Mouse (Mus musculus): ENCODE data around the gene Gm7544.

The Gm7544 gene

GRCm38 (mm10) chr1:82924650-82925049 is 31.2 kb downstream of the Gm7544 start, which contains the start of gene A030014E15Rik:
A030014E15Rik (plus strand) TSS chr1:82924917.
- DNase-seq (ENCODE audit: low read depth, low spot score): no peak

DNA sequence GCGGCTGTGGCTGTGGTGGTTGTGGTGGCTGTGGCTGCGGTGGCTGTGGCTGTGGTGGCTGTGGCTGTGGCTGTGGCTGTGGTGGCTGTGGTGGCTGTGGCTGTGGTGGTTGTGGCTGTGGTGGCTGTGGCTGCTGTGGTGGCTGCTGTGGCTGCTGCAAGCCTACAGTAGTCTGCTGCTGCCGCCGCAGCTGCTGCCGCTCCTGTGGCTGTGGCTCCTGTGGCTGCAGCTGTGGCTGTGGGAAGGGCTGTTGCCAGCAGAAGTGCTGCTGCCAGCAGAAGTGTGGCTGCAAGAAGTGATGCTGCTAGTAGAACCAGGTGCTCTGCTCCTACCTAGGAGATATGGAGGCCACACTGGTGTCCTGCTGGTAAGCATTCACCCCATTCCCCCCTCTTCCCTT is 42.4 kb downstream of the Gm7544 start:
- peak; percentile 33 for DNase-seq (ENCODE audit: low read depth, low spot score)

DNA sequence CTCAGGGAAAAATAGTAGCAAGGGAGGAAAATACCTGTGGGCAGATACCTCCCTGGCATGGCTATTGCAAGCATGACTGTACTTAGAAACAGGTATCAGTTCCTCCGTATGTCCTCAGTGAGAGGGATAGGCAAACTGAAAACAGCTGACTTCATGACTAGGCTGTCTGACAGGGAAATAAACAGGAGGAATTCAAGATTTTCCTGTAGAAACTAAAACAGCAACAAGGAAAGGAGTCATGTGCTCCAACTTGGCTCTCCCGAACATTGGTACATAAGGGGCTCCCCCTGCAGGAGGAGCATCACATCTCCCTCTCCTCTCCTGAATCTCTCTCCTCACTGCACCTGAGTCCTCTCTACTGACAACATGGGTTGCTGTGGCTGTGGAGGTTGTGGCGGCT is 42.8 kb downstream of the Gm7544 start, which contains the start of gene A030005L19Rik:
A030005L19Rik (plus strand) TSS at position 301 of the 400 bp plus-strand sequence.
- DNase-seq (ENCODE audit: low read depth, low spot score): peak; percentile 22

DNA sequence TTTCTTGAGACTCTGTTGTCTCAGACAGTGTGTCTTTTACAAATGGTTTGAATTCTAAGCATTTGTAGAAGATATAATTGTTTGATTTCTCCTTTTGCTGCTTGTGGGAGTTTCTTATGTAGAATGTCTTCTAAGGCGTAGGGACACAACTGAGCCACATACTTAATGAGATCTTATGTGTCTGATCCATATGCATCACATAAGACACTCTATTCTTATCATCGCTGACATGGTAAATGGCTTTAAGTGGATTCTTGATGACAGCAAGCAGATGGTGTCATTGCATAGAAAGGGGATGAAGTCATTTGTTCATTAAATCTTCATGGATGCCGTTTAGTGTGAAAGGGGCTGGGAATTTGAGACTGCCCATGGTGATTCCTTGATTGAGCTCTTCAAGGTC is 49.9 kb downstream of the Gm7544 start:
- DNase-seq (ENCODE audit: low read depth, low spot score): no peak

All from CD4-positive helper T cell, adult 2 months (primary cell).